8 mouse cellular contexts compared by ENCODE assay signal in genomic region chr14:32467606-32468005, GRCm38 (mm10). TPM values are rescaled to one million over a fixed set of nuclear protein-coding genes. Genes with fewer than 3 reads are reported as not detected.
DNase-seq lines count a peak whose midpoint lies in the region; ATAC-seq and TF ChIP-seq lines count a peak whose summit lies in the region.
"Had no signal": no experiment of that assay in that cellular context is flagged by ENCODE, and none has a peak within 500 bp of the region (broad histone marks: within the 10 kb centered on the region; RNA-seq: fewer than 3 reads in every experiment).

No protein-coding gene starts in this region.

- no peak for TF ChIP-seq POLR2A in lung, adult 2 months (IDR thresholded peaks at IDR 0.05; ENCODE audit: borderline replicate concordance, extremely low read depth, low read depth, low read length)

- H3K9me3 ChIP-seq in heart, embryonic 10.5 days = no peaks in the 10 kb centered on the region

- WGBS in lung, adult 2 months = 3% methylated on average over 5 of the region's 5 CpGs
- 5% methylated on average over 5 of the region's 5 CpGs for WGBS in heart, embryonic 10.5 days

- H3K27me3 ChIP-seq in heart, embryonic 10.5 days (ENCODE audit: insufficient read depth, poor library complexity, severe bottlenecking) = peaks cover 63% of the 10 kb centered on the region

- H3K27ac ChIP-seq in heart, embryonic 10.5 days = no peak overlapping the region

- H3K4me3 ChIP-seq in lung, adult 2 months (replicated peaks; ENCODE audit: extremely low read depth, low read depth, low read length) = no peak overlapping the region
- no peak overlapping the region for H3K4me3 ChIP-seq in heart, embryonic 10.5 days

- H3K4me1 ChIP-seq in lung, adult 2 months (ENCODE audit: control insufficient read depth, insufficient read depth, low read length) = no peaks in the 10 kb centered on the region
- peaks cover 30% of the 10 kb centered on the region for H3K4me1 ChIP-seq in heart, embryonic 10.5 days

- DNase-seq in lung, adult 2 months = peak; percentile 16
- no peak for DNase-seq in lung, postnatal 25 days (ENCODE audit: low spot score)
- DNase-seq in adrenal gland, postnatal 14 days = peak; percentile 84
- DNase-seq in heart, embryonic 10.5 days (ENCODE audit: low spot score) = peak; percentile 82
- no peak for DNase-seq in left cerebral cortex, adult 18-20 months (ENCODE audit: low spot score in 2 of 2)
- DNase-seq in frontal cortex, postnatal 25 days (ENCODE audit: low spot score in 2 of 2) = no peak

- no peaks in the 10 kb centered on the region for H3K36me3 ChIP-seq in heart, embryonic 10.5 days

- no peak for TF ChIP-seq CTCF in lung, adult 2 months (IDR thresholded peaks at IDR 0.05; ENCODE audit: insufficient read depth, low read length)

- peak; percentile 54; the same call in 1 of the 2 replicates for ATAC-seq in megakaryocyte progenitor cell, adult 5-6 weeks (replicated peaks; ENCODE audit: poor library complexity)

RNA-seq across cellular contexts. Expression of gene Chat, which starts 1.8 kb away (rescaled TPM):
- 0.26 TPM in 1 of 2 replicates, not detected in the other for polyA plus RNA-seq in lung, adult 2 months (2012; rRNA removed)
- total RNA-seq in adrenal gland, postnatal 14 days (2021) = not detected in 2 replicates
- 0.06 and 0.10 TPM in 2 replicates for polyA plus RNA-seq in heart, embryonic 10.5 days (2016; fragmentation: Nextera tagmentation; extraction: Ambion mirVana)
- not detected in 2 replicates for total RNA-seq in megakaryocyte progenitor cell, adult 5-6 weeks (2015)
- not detected in 2 replicates for total RNA-seq in megakaryocyte progenitor cell, adult 5-6 weeks (2017)
- 1 to 10 TPM; 1.6 to 1.8 TPM for total RNA-seq in left cerebral cortex, adult 18-20 months (2021)
- total RNA-seq: layer of hippocampus, postnatal 25 days had no signal

RNA-seq across cellular contexts. Expression of gene Slc18a3, which starts 3.0 kb away (rescaled TPM):
- polyA plus RNA-seq in lung, adult 2 months (2012; rRNA removed) = 0.06 and 0.07 TPM in 2 replicates
- total RNA-seq in adrenal gland, postnatal 14 days (2021) = not detected in 2 replicates
- 0.06 and 0.24 TPM in 2 replicates for polyA plus RNA-seq in heart, embryonic 10.5 days (2016; fragmentation: Nextera tagmentation; extraction: Ambion mirVana)
- not detected in 2 replicates for total RNA-seq in megakaryocyte progenitor cell, adult 5-6 weeks (2015)
- not detected in 2 replicates for total RNA-seq in megakaryocyte progenitor cell, adult 5-6 weeks (2017)
- total RNA-seq in left cerebral cortex, adult 18-20 months (2021) = 1 to 10 TPM; 1.2 to 1.3 TPM

RNA-seq across cellular contexts. Expression of gene Ercc6, which starts 45.7 kb away (rescaled TPM):
- 3.2 and 4.8 TPM in 2 replicates for polyA plus RNA-seq in lung, adult 2 months (2012; rRNA removed)
- total RNA-seq in adrenal gland, postnatal 14 days (2021) = 12.0 and 13.4 TPM in 2 replicates
- polyA plus RNA-seq in heart, embryonic 10.5 days (2016; fragmentation: Nextera tagmentation; extraction: Ambion mirVana) = 16.5 and 23.5 TPM in 2 replicates
- total RNA-seq in megakaryocyte progenitor cell, adult 5-6 weeks (2015) = 18.2 and 21.2 TPM in 2 replicates
- total RNA-seq in megakaryocyte progenitor cell, adult 5-6 weeks (2017) = 19.9 and 27.7 TPM in 2 replicates
- 10 to 100 TPM; 18.4 to 18.5 TPM for total RNA-seq in left cerebral cortex, adult 18-20 months (2021)

Comparison
In these comparisons a context has a peak if more than half of its experiments do, and no peak if none do; other contexts are left out.
1. DNase-seq: peak in lung, adult 2 months (single experiment), adrenal gland, postnatal 14 days (single experiment) and heart, embryonic 10.5 days (single experiment); none in lung, postnatal 25 days (single experiment), left cerebral cortex, adult 18-20 months (0 of 2) and frontal cortex, postnatal 25 days (0 of 2).